Mouse (Mus musculus): Measurements from ENCODE around the gene Myzap.

- TF ChIP-seq CTCF (conservative IDR thresholded peaks at IDR 0.05; ENCODE audit: insufficient read depth, insufficient read length, low read depth, low read length) (no peak), POLR2A (IDR thresholded peaks at IDR 0.05; ENCODE audit: low read depth, low read length) (no peak)
Observed at GRCm38 (mm10) chr9:71498391-71499182, 93.6 kb downstream of the Myzap start.
